Mouse (Mus musculus): ENCODE measurements around the gene Pax4.

- TF ChIP-seq CTCF (IDR thresholded peaks at IDR 0.05; ENCODE audit: borderline replicate concordance, control insufficient read depth, extremely low read depth, insufficient read depth, low read length, poor library complexity) (no peak), POLR2A (IDR thresholded peaks at IDR 0.05; ENCODE audit: control insufficient read depth, extremely low read depth, insufficient read depth, low read length, poor library complexity) (no peak)
Measured at GRCm38 (mm10) chr6:28488204-28488851, 39.2 kb upstream of the Pax4 start.

All from thymus, adult 2 months (tissue).